Mouse (Mus musculus) liver, embryonic 11.5 days (tissue): Measurements from ENCODE around the gene 4933406M09Rik. TPM values are rescaled to one million over a fixed set of nuclear protein-coding genes. Genes with fewer than 3 reads are reported as not detected.
A peak's percentile ranks its signal among the peaks of the same experiment; 100 is the strongest.

Source experiments
- ATAC-seq: fragments of 200-750 bp; cut with Nextera tagmentation; replicated peaks from 2 replicates; pipeline ENCODE4 v1.8.0; 2017; ENCODE audit warnings: moderate number of reproducible peaks, mild to moderate bottlenecking, moderate TSS enrichment, moderate library complexity; ENCODE audit not compliant: low FRiP score
- DNase-seq: peaks from one replicate; pipeline ENCODE4 v3.0.0-alpha.2; 2017; ENCODE audit warnings: low spot score
- H3K27ac ChIP-seq: fragments of 300-500 bp; sonication (generic); 2 replicates; pipeline ENCODE4 v1.5.1; 2014; ENCODE audit warnings: mild to moderate bottlenecking, low read depth, low read length, control low read depth
- H3K27me3 ChIP-seq: fragments of 300-500 bp; sonication (generic); replicated peaks from 2 replicates; pipeline ENCODE4 v1.6.1; 2014; ENCODE audit warnings: low read length, mixed read lengths; ENCODE audit not compliant: control insufficient read depth, insufficient read depth
- H3K36me3 ChIP-seq: fragments of 300-500 bp; sonication (generic); 2 replicates; pipeline ENCODE4 v1.6.1; 2014; ENCODE audit warnings: mild to moderate bottlenecking, low read length, moderate library complexity, mixed read lengths; ENCODE audit not compliant: control insufficient read depth, insufficient read depth
- H3K4me1 ChIP-seq: fragments of 300-500 bp; sonication (generic); replicated peaks from 2 replicates; pipeline ENCODE4 v1.6.1; 2014; ENCODE audit warnings: low read length, mixed read lengths; ENCODE audit not compliant: control insufficient read depth, insufficient read depth
- H3K4me2 ChIP-seq: fragments of 300-500 bp; sonication (generic); 2 replicates; pipeline ENCODE4 v1.6.1; 2014; ENCODE audit warnings: mild to moderate bottlenecking, control low read depth, moderate library complexity
- H3K4me3 ChIP-seq: fragments of 300-500 bp; sonication (generic); 2 replicates; pipeline ENCODE4 v1.5.1; 2014; ENCODE audit warnings: low read depth, low read length, control low read depth
- H3K9ac ChIP-seq: fragments of 300-500 bp; sonication (generic); 2 replicates; pipeline ENCODE4 v1.6.1; 2014; ENCODE audit warnings: low read depth, low read length, control low read depth
- H3K9me3 ChIP-seq: fragments of 300-500 bp; sonication (generic); 2 replicates; pipeline ENCODE4 v1.6.1; 2016; ENCODE audit warnings: low read length, inconsistent platforms, mixed read lengths; ENCODE audit not compliant: control insufficient read depth
- WGBS: fragments of 180-500 bp; shearing (Covaris S2); extraction: QIAGEN DNeasy Blood & Tissue Kit; methylation state at CpG from one replicate; pipeline ENCODE4 v1.1.7; 2014; 5-methylcytosine and 5-hydroxymethylcytosine counted together
- polyA plus RNA-seq: library from polyadenylated mRNA; unstranded; fragments of >200 nt; fragmentation: Nextera tagmentation; extraction: Ambion mirVana; gene quantifications from 2 replicates; pipeline ENCODE4 v1.2.1, GENCODE M21; 2014

The 4933406M09Rik gene
- polyA plus RNA-seq, 1 experiment from 2014 or later = not detected

DNA sequence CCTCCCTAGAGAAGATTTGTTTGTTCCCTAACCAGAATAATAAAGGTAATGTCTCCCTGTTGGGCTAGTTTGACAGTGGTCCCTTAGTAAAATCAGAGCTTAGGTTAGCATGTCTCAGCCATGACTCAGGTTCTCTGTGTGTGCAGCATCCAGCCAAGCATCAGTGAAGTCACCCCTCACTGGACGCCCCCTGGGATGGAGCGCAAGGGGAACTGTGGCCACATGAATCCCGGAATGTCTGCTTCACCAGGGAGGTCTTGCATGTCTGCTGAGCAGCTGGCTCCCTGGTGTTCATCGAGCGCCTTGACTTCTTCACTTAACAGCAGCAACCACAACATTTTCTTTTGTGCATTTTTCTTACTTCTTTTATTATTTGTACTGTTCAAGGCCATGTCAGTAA lies 8.1 kb downstream of the 4933406M09Rik start:
- no peaks in the 10 kb centered on the region for H3K9me3 ChIP-seq
- no peak overlapping the region for H3K27ac ChIP-seq
- DNase-seq = no peak
- WGBS = 55% methylated on average over 5 of the region's 5 CpGs
- H3K4me1 ChIP-seq = no peaks in the 10 kb centered on the region
- no peak for ATAC-seq
- H3K4me2 ChIP-seq = no peak overlapping the region
- H3K36me3 ChIP-seq = no peaks in the 10 kb centered on the region
- no peaks in the 10 kb centered on the region for H3K27me3 ChIP-seq
- no peak overlapping the region for H3K9ac ChIP-seq
- no peak overlapping the region for H3K4me3 ChIP-seq

DNA sequence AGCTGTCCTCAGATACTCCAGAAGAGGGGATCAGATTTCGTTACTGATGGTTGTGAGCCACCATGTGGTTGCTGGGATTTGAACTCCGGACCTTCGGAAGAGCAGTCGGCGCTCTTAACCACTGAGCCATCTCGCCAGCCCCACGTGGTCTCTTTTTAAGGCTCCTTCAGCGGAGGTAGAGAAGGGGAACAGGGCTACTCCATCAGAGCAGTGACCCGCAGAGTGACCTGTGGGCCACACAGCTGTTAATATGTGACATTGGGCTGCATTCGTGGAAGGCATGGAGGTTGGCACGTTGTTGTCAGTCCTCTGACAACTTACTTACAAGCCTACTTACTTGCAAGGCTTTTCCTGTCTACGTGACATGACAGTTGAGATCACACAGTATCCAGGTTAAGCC lies 12.5 kb downstream of the 4933406M09Rik start:
- Histone ChIP-seq H3K9ac (no peak overlapping the region), H3K4me2 (no peak overlapping the region), H3K27me3 (no peaks in the 10 kb centered on the region), H3K27ac (no peak overlapping the region), H3K4me3 (no peak overlapping the region), H3K4me1 (no peaks in the 10 kb centered on the region), H3K36me3 (no peaks in the 10 kb centered on the region), H3K9me3 (peaks cover 2% of the 10 kb centered on the region; the same call in 1 of the 2 replicates)
- DNase-seq (no peak), ATAC-seq (no peak)
- 87% methylated on average over 12 of the region's 12 CpGs for WGBS

DNA sequence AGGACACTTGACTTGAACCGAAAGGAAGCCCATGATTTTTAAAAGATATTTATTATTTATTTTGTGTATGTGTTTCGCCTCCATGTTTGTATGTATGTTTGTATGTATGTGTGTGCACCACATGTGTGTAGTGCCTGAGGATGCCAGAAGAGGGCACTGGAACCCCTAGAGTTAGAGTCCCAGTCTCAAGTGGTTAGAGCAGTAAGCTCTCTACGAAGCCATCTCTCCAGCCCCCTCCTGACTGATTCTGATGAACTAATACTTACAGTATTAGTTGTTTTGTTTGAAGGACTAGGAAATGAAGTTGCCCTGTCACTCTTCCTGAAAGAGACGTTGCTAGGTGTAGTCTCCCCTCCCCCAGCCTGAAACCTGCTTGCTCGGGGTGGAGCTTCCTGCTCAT lies 14.0 kb downstream of the 4933406M09Rik start:
- Histone ChIP-seq H3K4me2 (no peak overlapping the region), H3K9ac (no peak overlapping the region), H3K36me3 (no peaks in the 10 kb centered on the region), H3K4me3 (no peak overlapping the region), H3K9me3 (peaks cover 2% of the 10 kb centered on the region; the same call in 1 of the 2 replicates), H3K27me3 (no peaks in the 10 kb centered on the region), H3K4me1 (no peaks in the 10 kb centered on the region), H3K27ac (no peak overlapping the region)
- DNase-seq = no peak
- 65% methylated on average over 5 of the region's 5 CpGs for WGBS
- ATAC-seq = 0 out of 2 replicates have a peak, but pooled peaks have one; percentile 45

DNA sequence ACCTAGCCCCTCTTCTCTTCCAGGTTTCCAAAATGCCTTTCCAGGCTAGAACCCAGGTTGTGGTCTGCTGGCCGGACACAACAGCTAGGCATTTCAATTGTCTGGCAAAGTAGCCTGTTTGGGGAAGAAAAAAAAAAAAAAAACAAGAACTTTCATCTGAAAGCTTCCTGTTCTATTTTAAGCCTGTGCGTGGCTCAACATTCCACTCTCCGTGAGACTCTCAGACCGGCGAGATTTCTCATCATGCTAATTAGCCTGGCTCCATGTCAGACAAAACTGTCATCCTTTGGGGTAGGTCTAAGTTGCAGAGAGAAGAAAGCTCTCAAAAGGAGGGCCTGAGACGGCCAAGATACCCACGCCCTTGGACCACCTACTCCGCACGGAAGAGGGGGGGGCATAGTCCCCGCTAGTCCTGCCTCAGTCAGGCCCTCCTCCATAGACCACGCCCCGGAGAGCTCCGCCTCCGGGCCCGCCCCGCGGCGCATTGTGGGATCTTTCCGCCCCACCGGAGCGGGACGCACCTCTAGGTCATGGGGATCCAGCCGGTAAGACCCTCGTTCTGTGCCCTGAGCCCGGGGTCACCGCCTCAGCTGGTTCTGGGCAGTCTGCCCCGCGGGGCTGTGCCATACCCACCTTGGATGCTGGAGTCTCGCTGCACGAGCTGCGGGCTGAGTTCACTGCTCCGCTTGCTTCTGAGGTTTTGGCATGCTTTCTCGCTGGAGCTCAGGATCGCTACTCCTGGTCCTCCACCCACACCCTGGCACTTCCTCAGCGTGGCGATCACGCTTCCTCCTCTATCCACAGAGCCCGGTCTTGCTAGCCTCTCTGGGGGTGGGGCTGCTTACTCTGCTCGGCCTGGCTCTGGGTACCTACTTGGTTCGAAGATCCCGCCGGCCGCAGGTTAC lies 20.0 kb downstream of the 4933406M09Rik start, which contains the start of gene Cyb5r1:
Gene Cyb5r1, plus strand, starts transcription at position 51 of the 905 bp plus-strand sequence.
- H3K4me3 ChIP-seq = peak within 1 kb of the TSS; percentile 86
- peak; percentile 99 for ATAC-seq
- H3K36me3 ChIP-seq = peaks cover 21% of the 10 kb centered on the region

DNA sequence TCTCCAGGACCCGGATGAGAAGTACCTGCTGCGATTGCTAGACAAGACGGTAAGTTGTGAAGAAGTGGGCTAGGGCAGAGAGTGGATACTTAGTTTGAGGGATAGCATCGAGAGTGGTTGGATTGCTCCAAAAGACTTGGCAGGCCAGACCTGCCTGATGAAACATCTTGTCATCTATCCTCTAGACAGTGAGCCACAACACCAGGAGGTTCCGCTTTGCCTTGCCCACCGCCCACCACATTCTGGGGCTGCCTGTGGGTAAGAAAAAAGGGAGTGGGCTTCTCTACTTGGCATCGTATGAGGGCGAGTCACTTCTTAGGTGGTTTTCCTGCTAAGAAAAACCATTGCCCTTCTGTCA lies 20.7 kb downstream of the 4933406M09Rik start:
- Histone ChIP-seq H3K4me3 (peak overlapping the region; percentile 86), H3K9ac (peak overlapping the region; percentile 86), H3K9me3 (no peaks in the 10 kb centered on the region), H3K27me3 (no peaks in the 10 kb centered on the region), H3K4me2 (peak overlapping the region; percentile 74), H3K27ac (peak overlapping the region; percentile 79; the same call in 1 of the 2 replicates), H3K36me3 (peaks cover 25% of the 10 kb centered on the region), H3K4me1 (peaks cover 10% of the 10 kb centered on the region; the same call in 1 of the 2 replicates)
- WGBS = 26% methylated on average over 8 of the region's 8 CpGs
- DNase-seq (no peak), ATAC-seq (peak; percentile 40)

More for the DNA sequence above, 20.0 kb downstream of the 4933406M09Rik start, which contains the start of gene Cyb5r1:
- Histone ChIP-seq H3K9ac (peak within 1 kb of the TSS; percentile 86), H3K27me3 (no peaks in the 10 kb centered on the region), H3K4me1 (peaks cover 10% of the 10 kb centered on the region; the same call in 1 of the 2 replicates), H3K27ac (peak within 1 kb of the TSS; percentile 79), H3K9me3 (no peaks in the 10 kb centered on the region), H3K4me2 (peak within 1 kb of the TSS; percentile 74)
- 1% methylated on average over 43 of the region's 43 CpGs for WGBS
- peak; percentile 91 for DNase-seq

DNA sequence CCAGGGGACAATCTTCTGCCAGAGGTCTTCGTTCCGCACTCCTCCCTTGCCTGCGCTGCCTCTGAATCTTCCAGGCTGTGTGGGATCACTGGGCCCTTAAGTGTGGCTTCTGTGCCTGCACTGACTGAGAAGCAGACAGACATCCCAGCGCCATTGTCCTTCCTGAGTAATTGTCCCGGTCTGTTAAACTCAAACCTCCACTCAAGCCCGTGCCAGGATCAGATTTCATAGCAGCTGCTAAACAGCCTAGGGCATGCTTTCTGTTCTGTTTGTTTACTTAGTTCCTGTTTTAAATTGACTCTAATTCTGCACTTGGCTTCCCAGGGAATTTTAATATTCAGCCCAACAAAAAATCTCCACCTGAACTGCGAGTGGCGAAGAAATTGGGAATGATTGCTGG lies 22.3 kb downstream of the 4933406M09Rik start:
- Histone ChIP-seq H3K36me3 (peaks cover 29% of the 10 kb centered on the region), H3K4me1 (peaks cover 10% of the 10 kb centered on the region; the same call in 1 of the 2 replicates), H3K27ac (no peak overlapping the region), H3K9me3 (no peaks in the 10 kb centered on the region), H3K27me3 (no peaks in the 10 kb centered on the region), H3K9ac (no peak overlapping the region), H3K4me2 (no peak overlapping the region), H3K4me3 (no peak overlapping the region)
- DNase-seq = no peak
- ATAC-seq = no peak
- 90% methylated on average over 8 of the region's 8 CpGs for WGBS

DNA sequence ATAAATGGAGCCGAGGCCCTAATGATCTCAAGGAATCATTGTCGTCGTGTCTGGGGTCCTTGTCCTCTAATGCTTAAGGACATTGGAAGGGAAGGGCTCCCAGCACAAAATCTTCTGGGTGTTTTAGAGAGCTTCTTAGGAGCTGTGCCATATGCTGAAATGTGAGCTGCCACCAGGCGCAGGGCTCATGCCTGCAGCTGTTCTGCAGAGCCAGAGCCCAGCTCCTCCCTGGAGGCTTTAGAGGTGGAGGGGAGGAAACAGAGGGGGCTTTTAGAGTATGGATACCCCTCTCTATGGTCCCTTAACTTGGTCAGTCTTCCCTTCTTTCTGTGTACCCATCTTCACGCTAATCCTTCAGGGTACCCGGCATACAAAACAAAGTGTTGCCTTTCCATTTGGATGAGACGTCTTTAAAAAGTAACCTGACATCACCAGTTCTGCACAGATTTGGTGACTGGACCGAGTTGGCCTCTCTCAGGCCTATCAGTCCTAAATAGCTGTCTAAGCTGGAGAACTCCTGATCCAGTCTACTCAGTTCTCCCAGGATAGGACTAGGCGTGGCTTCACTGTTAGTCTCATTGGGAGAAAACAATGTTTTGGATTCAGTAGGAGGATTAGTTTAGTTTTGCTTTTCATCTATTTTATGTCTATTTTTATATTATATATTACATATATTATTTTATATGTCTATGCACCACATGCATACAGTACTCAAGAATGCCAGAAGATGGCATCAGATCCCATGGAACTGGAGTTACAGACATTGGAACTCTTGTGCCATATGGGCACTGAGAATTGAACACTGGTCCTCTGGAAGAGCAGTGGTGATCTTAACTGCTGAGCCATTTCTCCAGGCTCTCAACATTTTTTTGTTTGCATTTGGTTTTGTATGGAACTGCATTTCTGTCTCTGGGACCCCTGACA lies 26.2 kb downstream of the 4933406M09Rik start:
- Histone ChIP-seq H3K9me3 (no peaks in the 10 kb centered on the region), H3K27me3 (no peaks in the 10 kb centered on the region), H3K9ac (no peak overlapping the region), H3K27ac (no peak overlapping the region), H3K4me1 (peaks cover 14% of the 10 kb centered on the region), H3K4me3 (no peak overlapping the region), H3K36me3 (peaks cover 29% of the 10 kb centered on the region), H3K4me2 (no peak overlapping the region)
- DNase-seq = no peak
- no peak for ATAC-seq
- 89% methylated on average over 9 of the region's 9 CpGs for WGBS

- Histone ChIP-seq H3K9me3 (no peaks in the 10 kb centered on the region), H3K9ac (no peak overlapping the region), H3K4me1 (peaks cover 32% of the 10 kb centered on the region), H3K27me3 (no peaks in the 10 kb centered on the region), H3K36me3 (peaks cover 16% of the 10 kb centered on the region), H3K4me3 (no peak overlapping the region), H3K27ac (peak overlapping the region; percentile 90), H3K4me2 (peak overlapping the region; percentile 87)
- ATAC-seq (no peak), DNase-seq (no peak)
- 41% methylated on average over 2 of the region's 2 CpGs for WGBS
Measured at GRCm38 (mm10) chr1:134414038-134414437, 28.3 kb downstream of the 4933406M09Rik start.
